Mouse (Mus musculus) liver (tissue): ENCODE data around the gene Prss50.

Source experiments
- DNase-seq: peaks from one replicate; pipeline ENCODE4 v3.0.0-alpha.2; 2020; ENCODE audit warnings: mixed read lengths

The Prss50 gene

DNA sequence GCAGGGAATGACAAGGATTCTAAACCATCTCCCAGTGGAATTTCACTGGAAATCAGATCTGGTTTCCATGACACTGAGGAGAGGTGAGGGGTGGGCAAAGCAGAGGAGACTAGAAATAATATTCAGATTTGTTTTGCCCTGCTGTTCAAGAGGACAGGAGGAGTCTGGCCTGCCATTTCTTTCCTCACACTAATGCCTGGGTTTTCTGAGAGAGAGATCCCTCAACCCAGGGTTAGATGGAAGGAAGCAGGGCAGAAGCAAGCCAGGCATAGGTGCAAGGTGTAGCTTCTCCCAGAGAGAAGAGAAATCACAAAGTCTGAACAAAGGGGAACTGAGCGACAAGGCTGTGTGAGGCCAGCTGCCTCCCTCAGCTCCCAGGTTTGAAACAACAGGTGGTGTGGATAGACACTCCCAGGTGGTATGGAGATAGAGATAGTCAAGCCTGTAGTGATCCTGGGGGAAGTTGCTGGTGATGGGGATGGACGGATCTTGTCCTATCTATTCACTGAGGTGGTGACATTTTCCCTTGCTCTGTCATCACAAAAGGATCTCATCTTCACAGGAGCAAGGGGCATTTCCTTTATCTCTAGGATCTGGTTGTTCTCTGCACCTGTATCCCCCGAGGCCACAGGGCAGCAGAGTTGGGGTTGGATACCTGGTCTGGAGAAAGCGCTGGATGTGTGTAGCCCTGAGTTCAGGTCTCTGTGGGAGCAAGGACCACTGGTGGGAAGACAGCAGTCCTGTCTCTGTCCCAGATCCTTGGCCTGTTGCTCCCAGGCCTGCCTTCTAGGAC, 50.3 kb downstream of the Prss50 start:
- no peak for DNase-seq

DNA sequence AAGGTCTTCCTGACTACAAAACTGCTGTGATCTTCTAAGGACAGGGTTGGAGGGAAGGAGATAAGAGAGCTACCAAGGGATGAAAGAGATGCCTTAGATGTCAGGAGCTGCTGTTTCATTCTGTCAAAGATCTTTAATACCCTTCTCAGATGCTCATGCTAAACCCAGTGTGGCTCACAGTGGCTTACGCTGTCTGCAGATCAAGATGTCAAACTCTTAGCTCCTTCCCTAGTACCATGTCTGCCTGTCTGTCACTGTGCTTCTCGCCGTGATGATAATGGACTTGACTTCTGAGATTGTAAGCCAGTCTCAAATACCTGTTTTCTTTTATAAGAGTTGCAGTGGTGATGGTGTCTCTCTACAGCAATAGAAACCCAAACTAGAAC, 50.9 kb downstream of the Prss50 start:
- DNase-seq: no peak

DNA sequence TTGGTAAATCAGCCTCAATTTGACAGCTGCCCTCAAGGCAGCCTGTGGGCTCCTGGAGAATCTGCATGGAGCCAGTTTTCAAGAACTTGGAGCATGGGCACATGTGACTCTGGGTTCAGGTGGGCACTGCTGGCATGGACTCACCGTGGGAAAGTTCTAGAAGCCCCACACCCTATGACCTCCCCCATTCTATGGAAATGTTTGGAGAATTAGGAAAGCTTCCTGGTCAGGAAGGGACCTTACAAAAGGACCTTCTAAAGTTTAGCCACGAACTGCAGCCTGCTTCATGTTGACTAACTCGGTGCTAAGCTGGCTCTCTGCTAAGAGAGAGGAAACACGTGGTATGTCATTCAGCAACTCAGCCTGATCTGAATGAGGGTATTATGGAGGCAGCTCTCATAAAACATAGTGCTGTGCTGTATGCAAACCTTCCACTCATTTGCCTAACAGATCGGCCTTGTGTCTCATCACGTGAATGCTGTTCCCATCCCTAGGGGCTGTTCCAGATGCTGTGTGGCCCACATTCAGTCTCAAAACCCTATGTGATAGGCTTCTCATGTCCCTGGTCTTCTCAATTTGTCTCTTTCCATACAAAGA, 51.7 kb downstream of the Prss50 start:
- DNase-seq: no peak
